Mouse (Mus musculus) lung, postnatal 25 days (tissue): ENCODE measurements at regions not wholly inside any gene's neighbourhood (a gene's known extent, or its start where the extent isn't known, plus 50 kb on each side); places are given as distances from the start of the nearest gene placed in this dataset.

Experiments used
- DNase-seq: peaks from one replicate; pipeline ENCODE4 v3.0.0; 2022; ENCODE audit warnings: low spot score

DNA sequence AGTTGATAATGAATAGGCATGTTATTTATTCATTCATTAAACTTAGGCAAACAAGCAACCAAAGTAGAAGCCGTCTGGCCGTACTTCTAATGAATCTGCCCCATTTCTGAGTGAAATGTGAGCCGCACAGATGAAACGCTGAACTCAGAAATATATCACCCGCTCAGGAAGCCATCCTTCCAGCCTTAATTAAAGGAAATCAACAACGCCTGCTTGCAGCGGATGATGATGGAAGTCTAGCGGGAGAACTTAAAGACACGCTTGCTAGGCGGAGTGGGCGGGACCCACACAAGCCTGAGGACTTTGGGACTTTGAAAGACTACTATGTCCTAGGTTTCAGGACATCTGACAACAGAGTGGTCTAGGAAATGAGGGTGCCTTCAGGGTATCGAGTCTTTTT lies 117.7 kb upstream of the Xylt1 start:
- DNase-seq = no peak

DNA sequence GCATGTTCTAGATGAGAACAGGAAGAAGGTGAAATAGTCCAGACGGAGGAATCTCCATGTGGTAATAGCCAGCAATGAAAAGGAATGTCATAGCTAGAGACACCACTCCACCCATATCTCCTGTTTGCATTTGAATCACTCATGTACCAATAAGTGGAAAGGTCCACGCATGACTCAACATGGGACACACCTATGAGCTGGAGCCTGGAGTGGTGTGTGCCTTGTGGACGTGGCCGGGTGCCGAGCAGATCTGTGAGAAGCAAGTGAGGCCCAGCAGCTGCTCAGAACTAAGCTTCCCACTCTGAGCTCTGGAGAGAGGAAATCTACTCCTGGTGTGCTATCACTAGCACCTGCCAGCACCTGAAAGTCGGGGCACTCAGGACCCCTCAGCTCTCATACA lies 116.4 kb upstream of the Xylt1 start:
- DNase-seq = no peak

DNA sequence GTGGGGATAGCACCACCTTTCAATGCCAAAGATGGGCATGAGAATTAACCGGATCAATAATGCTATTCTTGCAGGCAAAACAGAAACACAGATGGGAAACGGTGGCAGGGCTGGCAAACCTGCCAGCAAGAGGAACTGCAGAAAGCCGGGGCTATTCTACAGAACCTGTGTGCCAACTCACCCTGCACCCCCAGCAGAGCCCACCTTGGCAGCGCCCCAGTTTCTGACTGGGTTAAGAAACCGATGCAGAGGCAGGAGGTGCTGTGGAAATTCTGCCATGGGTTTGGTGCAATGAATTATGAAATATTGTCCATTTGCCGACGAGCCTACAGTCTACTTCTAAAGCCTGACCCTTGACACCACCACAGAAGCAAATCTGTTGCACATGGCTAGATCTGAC lies 112.7 kb upstream of the Xylt1 start:
- no peak for DNase-seq

DNA sequence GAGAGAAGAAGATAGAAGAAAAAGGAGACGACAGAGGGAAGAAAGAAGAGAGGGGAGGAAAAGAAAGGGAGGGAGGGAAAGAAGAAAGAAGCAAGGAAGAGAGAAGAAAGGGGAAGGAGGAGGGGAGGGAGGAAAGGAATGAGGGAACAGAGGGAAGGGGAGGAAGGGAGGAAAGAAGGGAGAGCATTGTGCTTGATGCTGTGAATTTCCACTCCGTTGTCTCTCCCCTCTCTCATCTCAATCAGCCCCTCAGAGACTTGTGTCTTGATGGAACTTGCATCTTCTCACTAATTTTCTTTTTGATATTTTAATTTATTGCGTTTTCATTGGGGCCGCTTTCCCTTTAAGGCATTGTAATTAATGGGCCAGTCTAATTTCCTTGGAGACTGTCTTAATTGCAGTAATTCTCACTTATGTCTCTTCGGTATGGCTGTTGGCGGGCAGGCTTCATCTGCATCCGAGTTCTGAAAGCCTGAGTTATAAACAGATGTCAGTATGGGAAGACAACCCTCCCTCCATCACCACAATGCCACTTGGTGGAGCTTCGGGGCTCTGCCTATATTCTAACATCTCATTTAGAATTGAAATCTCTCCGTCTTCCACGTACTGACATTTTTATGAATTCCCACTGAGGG lies 111.4 kb upstream of the Xylt1 start:
- no peak for DNase-seq

DNA sequence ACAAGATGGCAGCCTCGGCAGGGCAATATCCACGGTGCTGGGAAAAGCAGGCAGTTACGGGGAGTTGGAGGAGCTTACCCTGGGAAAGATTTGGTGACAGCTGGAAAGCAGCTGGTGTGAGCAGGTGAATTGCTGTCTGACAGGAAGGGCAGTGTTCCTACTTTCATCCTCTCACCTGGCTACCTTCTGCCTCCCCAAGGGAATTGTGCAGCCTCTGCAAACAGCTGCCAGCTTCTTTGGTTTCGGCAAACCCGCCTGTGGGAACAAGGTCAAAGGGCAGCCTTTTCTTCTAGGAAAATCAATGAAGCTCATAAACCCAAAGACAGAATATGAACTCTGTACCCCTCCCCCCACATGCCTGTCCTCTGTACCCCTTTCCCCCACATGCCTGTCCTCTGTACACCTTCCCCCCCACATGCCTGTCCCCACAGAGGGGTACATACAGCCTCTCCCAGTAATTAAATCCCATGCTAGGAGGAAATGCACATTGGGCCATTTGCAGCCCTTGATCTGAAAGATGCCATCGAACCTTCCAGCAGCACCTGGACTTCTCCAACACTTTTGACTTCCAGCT lies 102.3 kb upstream of the Xylt1 start:
- DNase-seq = no peak

DNA sequence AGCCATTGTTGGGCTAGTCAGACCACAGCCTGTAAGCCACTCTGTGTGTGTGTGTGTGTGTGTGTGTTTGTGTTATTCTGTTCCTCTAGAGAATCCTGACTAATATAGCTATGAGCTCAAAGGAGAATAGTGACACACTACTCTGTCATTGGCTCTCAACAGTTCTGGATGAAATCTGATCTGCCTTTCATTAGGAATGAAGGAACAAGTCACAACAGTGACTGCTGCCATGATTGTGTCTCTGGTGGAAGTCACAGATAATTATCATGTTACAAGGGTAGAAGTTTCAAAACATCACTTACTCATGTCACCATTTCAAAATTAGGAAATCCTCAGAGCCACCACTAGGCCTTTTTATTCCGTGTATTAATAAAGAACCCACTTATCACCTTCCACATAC lies 98.6 kb upstream of the Xylt1 start:
- no peak for DNase-seq

DNA sequence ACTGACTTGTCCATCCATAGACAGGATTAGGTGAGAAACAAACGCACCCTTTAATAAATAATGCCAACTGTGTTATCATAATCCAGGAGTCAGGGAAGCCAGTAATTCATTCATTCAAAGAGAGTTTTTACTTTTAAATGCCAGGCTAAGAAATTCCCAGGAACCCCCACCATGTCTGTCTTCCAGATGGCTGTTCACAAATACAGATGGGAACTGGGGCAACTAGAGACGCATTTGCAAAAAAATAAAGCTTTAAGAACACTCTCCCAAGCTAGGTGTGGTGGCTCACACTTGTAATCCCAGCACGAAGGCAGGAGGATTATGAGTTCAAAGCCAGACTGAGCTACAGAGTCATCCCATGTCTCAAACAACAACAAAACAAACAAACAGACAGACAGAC lies 95.6 kb upstream of the Xylt1 start:
- DNase-seq = no peak

DNA sequence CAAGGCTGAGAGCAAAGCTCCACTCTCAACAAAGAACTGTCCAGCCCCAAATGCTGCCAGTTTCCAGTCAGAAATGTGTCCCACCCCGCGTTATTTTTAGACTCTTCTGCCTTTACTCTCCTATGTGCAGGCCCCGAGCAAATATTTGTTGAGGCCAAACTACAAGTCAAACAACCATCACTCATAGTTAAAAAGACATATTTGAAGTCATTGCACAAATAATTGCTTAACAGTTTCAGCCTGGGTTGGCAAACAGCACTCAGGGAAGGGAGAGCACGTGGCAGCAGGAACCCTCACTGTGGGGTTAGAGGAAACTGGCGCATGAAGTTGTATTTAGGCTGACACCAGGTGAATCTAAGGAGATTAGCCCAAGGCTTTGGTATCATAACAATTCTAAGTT lies 94.8 kb upstream of the Xylt1 start:
- DNase-seq = peak; percentile 26

DNA sequence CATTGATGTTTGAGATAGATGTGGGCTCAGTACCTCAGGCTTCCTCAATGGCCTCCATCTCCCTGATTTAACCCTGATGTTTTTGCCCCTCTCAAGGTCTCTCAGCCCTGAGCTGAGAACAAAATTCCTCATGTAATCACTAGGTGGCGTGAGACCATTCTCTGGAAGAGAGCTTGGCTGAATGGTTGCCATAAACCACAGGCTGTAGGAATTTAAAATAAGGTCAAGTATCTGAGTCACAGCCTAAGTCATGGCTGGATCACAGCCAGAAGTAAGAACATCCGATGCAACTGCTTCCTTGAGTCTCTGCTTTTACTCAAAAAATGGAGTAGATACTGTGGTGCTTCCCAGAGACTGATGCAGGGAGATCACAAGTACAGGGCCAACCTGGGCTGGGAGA lies 77.1 kb upstream of the Xylt1 start:
- peak; percentile 33 for DNase-seq

DNA sequence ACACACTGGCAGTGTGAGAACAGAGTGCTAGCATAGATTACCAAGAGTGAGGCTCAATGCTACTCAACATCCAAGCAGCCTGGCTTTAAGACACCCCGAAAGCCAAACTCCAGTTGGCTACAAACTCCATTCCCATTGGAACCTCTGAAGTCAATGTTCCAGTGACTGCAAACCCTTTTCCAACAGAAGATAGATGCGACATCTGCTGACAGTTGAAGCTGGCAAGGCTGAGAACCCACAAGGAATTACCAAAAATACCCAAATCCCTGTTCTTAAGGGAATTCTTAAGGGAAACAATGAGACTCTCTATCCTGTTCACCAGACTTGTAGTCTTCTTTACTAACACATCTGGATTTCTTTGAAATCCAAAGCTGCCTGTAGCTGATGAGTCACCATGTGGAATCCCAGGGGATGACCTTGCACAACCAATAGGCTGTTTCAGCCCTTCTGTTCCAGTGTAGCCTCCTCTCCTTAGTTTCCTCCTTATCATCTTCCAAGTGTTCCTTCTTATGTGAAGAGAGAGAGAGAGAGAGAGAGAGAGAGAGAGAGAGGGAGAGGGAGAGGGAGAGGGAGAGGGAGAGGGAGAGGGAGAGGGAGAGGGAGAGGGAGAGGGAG lies 70.1 kb upstream of the Xylt1 start:
- no peak for DNase-seq

DNA sequence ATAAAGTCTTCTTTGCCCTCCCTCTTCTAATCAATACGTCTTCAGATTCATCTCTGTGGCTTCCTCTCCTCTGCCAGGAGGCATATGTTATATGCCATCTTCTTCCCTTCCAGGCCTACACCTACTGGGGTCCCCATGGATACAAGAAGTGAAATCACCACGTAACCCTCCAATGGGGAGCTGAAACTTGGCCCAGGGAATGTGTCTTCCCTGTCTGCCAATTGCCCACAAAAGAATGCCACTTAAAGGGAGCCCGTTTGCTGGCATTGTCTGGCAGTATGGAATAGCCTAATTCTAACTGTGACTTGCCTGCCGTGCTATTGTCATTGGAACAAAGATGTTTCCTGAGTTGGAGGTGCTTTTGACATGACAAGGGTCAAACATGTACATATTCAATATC lies 69.5 kb upstream of the Xylt1 start:
- DNase-seq = no peak

DNA sequence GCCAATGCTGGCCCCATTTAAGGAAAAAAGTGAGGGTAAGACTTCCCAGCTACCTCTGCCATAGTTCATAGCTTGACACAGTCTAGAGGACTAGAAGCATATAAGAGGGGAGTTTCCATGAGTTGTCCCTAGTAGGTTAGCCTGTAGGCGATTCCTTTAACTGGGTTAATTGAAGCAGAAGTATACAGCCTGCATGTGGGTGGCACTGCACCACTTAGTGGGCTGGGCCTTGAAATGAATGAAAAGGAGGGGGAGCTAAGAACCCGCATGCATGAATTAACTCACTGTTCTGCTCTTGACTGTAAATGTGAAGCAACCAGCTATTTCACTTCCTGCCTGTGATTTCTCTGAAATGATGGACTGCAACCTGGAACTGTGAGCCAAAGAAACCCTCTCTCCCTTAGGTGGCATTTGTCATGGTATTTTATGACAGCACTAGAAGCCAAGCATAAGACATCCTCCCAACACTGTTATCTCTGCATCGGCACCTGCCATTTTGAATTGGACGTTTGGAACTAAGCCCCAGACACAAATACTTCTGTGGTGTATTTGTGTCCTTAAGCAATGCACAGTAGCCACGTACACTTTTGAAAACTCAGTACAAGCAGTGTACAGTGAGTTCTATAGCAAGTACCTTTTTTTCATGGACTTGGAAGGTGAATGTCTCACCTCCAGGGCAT lies 64.5 kb upstream of the Xylt1 start:
- DNase-seq = no peak

DNA sequence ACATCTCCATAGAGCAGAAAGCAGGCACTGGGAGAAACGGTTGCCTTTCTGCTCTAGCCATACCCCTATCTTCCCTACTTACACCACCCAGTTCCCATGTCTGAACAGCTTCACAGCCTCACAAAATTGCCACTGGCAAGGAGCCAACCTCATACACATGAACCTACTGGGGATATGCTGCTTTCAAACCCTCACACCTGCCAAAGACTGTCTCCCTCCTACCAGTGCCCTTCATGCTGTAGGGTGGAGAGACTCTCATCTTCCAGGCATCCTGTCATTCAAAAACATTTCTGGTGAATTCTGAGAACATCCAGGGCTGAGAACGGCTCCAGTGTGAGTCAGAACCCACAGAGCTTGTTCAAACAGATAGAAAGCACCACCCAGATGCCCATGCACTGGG lies 63.4 kb upstream of the Xylt1 start:
- no peak for DNase-seq

DNA sequence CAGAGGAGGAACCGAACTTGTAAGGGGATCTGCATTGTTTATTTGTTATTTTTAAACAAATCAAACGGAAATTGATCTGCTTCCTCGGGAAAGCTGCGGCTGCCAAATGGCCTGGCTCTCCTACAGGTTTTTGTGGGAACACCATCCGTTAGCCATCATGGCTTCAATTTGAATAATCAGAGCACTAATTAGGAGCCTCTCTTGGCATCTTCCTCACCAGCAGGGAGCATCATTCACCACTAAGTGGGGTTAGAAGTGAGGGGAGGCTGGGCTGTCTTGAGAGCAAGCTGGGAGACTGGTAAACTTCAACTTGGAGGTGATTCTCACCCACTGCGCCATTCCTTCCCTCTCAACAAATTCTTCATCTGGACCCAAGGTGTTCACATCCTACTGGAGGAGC lies 60.2 kb upstream of the Xylt1 start:
- no peak for DNase-seq
